Mouse (Mus musculus) erythroblast, embryonic 14.5 days (primary cell): ENCODE measurements around the gene Cep63.

ENCODE experiments used
- GATA1 ChIP-seq: IDR thresholded peaks from 2 replicates; pipeline ENCODE4 v1.6.1; 2012; ENCODE audit warnings: low read length, inconsistent platforms, mixed read lengths
- TAL1 ChIP-seq: IDR thresholded peaks from 3 replicates; pipeline ENCODE4 v1.6.1; 2012; ENCODE audit warnings: low read length, inconsistent platforms, mixed read lengths

DNA sequence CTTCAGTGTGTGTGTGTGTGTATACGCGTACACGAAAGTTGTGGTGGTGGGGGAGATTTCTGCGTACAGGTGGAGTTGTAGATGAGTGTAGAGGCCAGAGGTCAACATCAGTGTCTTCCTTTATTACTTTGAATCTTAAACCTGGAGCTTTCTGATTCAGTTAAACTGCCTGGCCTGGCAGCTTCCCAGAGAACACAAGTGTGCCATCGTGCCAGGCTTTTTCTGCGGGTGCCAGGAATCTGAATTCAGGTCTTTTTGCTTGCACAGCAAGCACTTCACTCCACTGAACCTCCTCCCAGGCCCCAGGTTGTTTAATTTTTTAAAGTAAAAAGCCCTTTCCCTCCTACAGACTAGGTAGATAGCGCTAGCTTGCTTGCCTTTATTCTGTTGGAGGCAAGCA, 1.1 kb upstream of the Cep63 start:
- TF ChIP-seq TAL1 (no peak), GATA1 (no peak)
